Mouse (Mus musculus) erythroblast, embryonic 14.5 days (primary cell): ENCODE data around the gene Cpt2.

Experiments used
- GATA1 ChIP-seq: IDR thresholded peaks from 2 replicates; pipeline ENCODE4 v1.6.1; 2012; ENCODE audit warnings: low read length, inconsistent platforms, mixed read lengths
- TAL1 ChIP-seq: IDR thresholded peaks from 3 replicates; pipeline ENCODE4 v1.6.1; 2012; ENCODE audit warnings: low read length, inconsistent platforms, mixed read lengths

GRCm38 (mm10) chr4:107900206-107900605 lies 23.2 kb downstream of the Cpt2 start:
- TF ChIP-seq TAL1 (no peak), GATA1 (no peak)
